Mouse (Mus musculus) stomach, postnatal 0 days (tissue): Measurements from ENCODE around the gene Zfp553. TPM values are rescaled to one million over a fixed set of nuclear protein-coding genes. Genes with fewer than 3 reads are reported as not detected.

Experiments used
- ATAC-seq: fragments of 200-750 bp; cut with Nextera tagmentation; 2 replicates; pipeline ENCODE4 v1.8.0; 2017; ENCODE audit not compliant: low FRiP score, low TSS enrichment
- DNase-seq: peaks from one replicate; pipeline ENCODE4 v3.0.0-alpha.2; 2016; ENCODE audit warnings: low spot score
- H3K27ac ChIP-seq: fragments of 300-500 bp; sonication (generic); replicated peaks from 2 replicates; pipeline ENCODE4 v1.5.1; 2014; ENCODE audit warnings: mild to moderate bottlenecking, control low read depth
- H3K27me3 ChIP-seq: fragments of 300-500 bp; sonication (generic); 2 replicates; pipeline ENCODE4 v1.6.1; 2014; ENCODE audit warnings: low read length; ENCODE audit not compliant: control insufficient read depth, insufficient read depth
- H3K36me3 ChIP-seq: fragments of 300-500 bp; sonication (generic); 2 replicates; pipeline ENCODE4 v1.6.1; 2014; ENCODE audit warnings: low read length, mixed read lengths; ENCODE audit not compliant: control insufficient read depth, insufficient read depth
- H3K4me1 ChIP-seq: fragments of 300-500 bp; sonication (generic); replicated peaks from 2 replicates; pipeline ENCODE4 v1.6.1; 2014; ENCODE audit warnings: antibody characterized with exemption; ENCODE audit not compliant: control insufficient read depth, insufficient read depth
- H3K4me2 ChIP-seq: fragments of 300-500 bp; sonication (generic); replicated peaks from 2 replicates; pipeline ENCODE4 v1.6.1; 2014; ENCODE audit warnings: low read depth, mild to moderate bottlenecking, control low read depth, moderate library complexity
- H3K4me3 ChIP-seq: fragments of 300-500 bp; sonication (generic); 2 replicates; pipeline ENCODE4 v1.5.1; 2014; ENCODE audit warnings: low read depth, low read length, control low read depth
- H3K9ac ChIP-seq: fragments of 300-500 bp; sonication (generic); 2 replicates; pipeline ENCODE4 v1.6.1; 2014; ENCODE audit warnings: mild to moderate bottlenecking, low read length, control low read depth, mixed read lengths
- H3K9me3 ChIP-seq: fragments of 300-500 bp; sonication (generic); 2 replicates; pipeline ENCODE4 v1.6.1; 2016; ENCODE audit warnings: low read length; ENCODE audit not compliant: control insufficient read depth
- CTCF ChIP-seq: IDR thresholded peaks from 2 replicates; pipeline ENCODE4 v1.5.1; 2016; ENCODE audit warnings: antibody characterized with exemption, low read depth, mild to moderate bottlenecking, moderate library complexity
- EP300 ChIP-seq: optimal IDR thresholded peaks from 2 replicates; pipeline ENCODE3; 2016; ENCODE audit warnings: antibody characterized with exemption
- WGBS: fragments of 180-500 bp; shearing (Covaris S2); extraction: QIAGEN DNeasy Blood & Tissue Kit; methylation state at CpG from one replicate; pipeline ENCODE4 v1.1.7; 2014; 5-methylcytosine and 5-hydroxymethylcytosine counted together
- polyA plus RNA-seq: library from polyadenylated mRNA; unstranded; fragments of >200 nt; fragmentation: Nextera tagmentation; extraction: Ambion mirVana; gene quantifications from 2 replicates; pipeline ENCODE4 v1.2.1, GENCODE M21; 2015

The Zfp553 gene
- polyA plus RNA-seq, 1 experiment from 2014 or later: 12.2 TPM

DNA sequence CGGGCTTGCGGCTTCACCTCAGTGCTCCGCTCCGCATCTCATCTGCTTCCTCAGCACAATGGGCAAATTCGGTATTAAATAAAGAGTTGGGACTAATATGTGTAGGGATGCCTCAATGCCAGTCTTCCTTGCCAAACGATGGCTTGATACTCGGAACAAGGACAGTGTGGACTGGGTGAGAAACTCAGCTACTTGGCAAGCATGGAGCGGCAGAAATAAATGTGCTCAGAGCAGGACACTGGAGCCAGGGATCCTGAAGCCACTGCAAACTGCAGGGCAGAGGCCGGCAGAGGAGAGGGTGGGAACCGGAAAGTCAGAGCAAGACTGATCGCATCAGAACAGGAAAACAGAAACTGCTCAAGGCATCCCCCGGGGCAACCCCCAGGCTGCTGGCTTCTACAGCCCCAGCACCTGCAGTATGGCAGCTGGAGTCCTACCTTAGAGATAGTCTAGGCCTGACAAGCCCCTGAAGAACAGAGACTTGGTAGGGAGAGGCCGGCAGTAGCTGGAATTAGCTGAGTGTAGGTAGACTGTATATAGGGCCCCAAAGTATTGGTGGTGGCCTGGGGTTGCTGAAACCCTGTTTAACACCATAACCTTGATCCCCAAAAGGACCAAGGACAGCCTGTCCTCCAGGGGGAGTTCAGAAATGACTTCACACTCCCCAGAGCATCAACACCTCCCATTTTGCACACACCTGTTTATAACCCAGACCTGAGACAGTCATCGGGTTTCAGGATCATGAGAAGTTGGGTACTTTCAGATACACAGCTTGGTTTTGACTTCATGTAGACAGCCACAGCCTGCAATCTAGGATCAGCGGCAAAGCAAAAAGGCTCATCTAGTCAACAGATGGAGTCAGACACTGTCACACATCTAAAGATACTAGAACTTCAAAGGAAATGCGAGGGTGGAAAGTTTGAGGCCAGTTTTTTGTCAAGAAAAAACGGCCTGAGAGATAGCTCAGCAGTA, 44.3 kb upstream of the Zfp553 start:
- Histone ChIP-seq H3K4me3 (no peak overlapping the region), H3K4me1 (no peaks in the 10 kb centered on the region), H3K4me2 (no peak overlapping the region), H3K27ac (no peak overlapping the region), H3K9ac (no peak overlapping the region), H3K36me3 (peaks cover 2% of the 10 kb centered on the region; the same call in 1 of the 2 replicates), H3K9me3 (no peaks in the 10 kb centered on the region), H3K27me3 (no peaks in the 10 kb centered on the region)
- 81% methylated on average over 17 of the region's 17 CpGs for WGBS
- DNase-seq (no peak), ATAC-seq (no peak)
- TF ChIP-seq EP300 (no peak), CTCF (no peak)

DNA sequence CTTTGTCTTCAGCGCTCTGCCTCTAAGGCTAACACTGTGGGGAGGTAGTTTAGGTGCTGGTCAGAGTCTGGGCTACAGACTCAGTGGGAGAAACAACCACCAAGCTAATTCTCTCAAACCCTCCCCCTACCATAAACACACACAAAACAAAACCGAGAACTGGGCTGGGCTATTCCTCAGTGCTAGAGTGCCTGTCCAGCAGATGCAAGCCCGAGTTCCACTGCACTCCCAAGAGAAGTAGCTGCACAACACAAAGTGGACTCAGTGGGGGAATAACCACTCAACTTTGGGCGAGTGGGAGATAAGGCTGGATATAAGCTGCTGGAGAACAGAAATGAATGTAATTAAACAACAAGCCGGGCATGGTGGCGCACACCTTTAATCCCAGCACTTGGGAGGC, 42.2 kb upstream of the Zfp553 start:
- Histone ChIP-seq H3K36me3 (peaks cover 2% of the 10 kb centered on the region; the same call in 1 of the 2 replicates), H3K27ac (no peak overlapping the region), H3K9ac (no peak overlapping the region), H3K4me1 (peaks cover 3% of the 10 kb centered on the region; the same call in 1 of the 2 replicates), H3K4me2 (no peak overlapping the region), H3K27me3 (no peaks in the 10 kb centered on the region), H3K4me3 (no peak overlapping the region), H3K9me3 (no peaks in the 10 kb centered on the region)
- ATAC-seq (no peak), DNase-seq (no peak)
- no peak for TF ChIP-seq CTCF
- no peak for TF ChIP-seq EP300
- WGBS: 78% methylated on average over 6 of the region's 6 CpGs

DNA sequence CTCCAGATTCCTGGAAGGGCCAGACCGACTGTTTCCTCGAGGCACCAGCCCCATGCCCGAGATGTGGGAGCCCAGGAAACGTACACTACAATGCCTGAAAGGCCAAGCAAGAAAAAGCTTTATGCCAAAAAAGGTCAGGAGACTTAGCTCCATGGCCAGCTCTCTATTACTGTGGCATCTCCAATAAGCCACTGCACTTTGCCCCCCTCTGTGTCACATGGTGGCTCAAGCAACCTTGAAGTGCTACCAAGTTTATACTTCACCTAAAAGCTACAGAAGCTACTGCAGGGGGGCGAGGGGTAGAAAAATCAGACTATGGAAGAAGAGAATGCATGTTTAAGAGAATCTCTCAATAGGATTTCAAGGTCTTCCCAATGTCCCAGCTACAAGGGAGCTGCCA, 39.9 kb upstream of the Zfp553 start:
- Histone ChIP-seq H3K9ac (no peak overlapping the region), H3K27ac (no peak overlapping the region), H3K9me3 (no peaks in the 10 kb centered on the region), H3K4me3 (no peak overlapping the region), H3K36me3 (peaks cover 4% of the 10 kb centered on the region; the same call in 1 of the 2 replicates), H3K4me1 (peaks cover 3% of the 10 kb centered on the region; the same call in 1 of the 2 replicates), H3K27me3 (no peaks in the 10 kb centered on the region), H3K4me2 (no peak overlapping the region)
- DNase-seq (no peak), ATAC-seq (no peak)
- TF ChIP-seq CTCF: no peak
- TF ChIP-seq EP300: no peak
- WGBS: 94% methylated on average over 5 of the region's 5 CpGs

GRCm38 (mm10) chr7:127194011-127194632, 38.7 kb upstream of the Zfp553 start:
- Histone ChIP-seq H3K36me3 (peaks cover 14% of the 10 kb centered on the region; the same call in 1 of the 2 replicates), H3K4me2 (no peak overlapping the region), H3K27me3 (no peaks in the 10 kb centered on the region), H3K4me1 (peaks cover 3% of the 10 kb centered on the region; the same call in 1 of the 2 replicates), H3K9ac (no peak overlapping the region), H3K27ac (no peak overlapping the region), H3K9me3 (no peaks in the 10 kb centered on the region), H3K4me3 (no peak overlapping the region)
- WGBS: 90% methylated on average over 17 of the region's 17 CpGs
- ATAC-seq: no peak
- TF ChIP-seq CTCF (no peak), EP300 (no peak)
- DNase-seq: no peak

GRCm38 (mm10) chr7:127194633-127195029, 38.2 kb upstream of the Zfp553 start:
- no peaks in the 10 kb centered on the region for H3K9me3 ChIP-seq
- H3K36me3 ChIP-seq: peaks cover 17% of the 10 kb centered on the region; the same call in 1 of the 2 replicates
- no peak overlapping the region; the same call in 1 of the 2 replicates for H3K9ac ChIP-seq
- H3K4me2 ChIP-seq: peak overlapping the region; percentile 70
- WGBS: 60% methylated on average over 7 of the region's 7 CpGs
- ATAC-seq (no peak), DNase-seq (no peak)
- TF ChIP-seq CTCF (no peak), EP300 (no peak)
- no peaks in the 10 kb centered on the region for H3K27me3 ChIP-seq
- H3K4me1 ChIP-seq: peaks cover 3% of the 10 kb centered on the region; the same call in 1 of the 2 replicates
- peak overlapping the region; percentile 64 for H3K4me3 ChIP-seq
- H3K27ac ChIP-seq: no peak overlapping the region
